Mouse (Mus musculus): ENCODE measurements around the gene Ppp1r14a.

The Ppp1r14a gene

DNA sequence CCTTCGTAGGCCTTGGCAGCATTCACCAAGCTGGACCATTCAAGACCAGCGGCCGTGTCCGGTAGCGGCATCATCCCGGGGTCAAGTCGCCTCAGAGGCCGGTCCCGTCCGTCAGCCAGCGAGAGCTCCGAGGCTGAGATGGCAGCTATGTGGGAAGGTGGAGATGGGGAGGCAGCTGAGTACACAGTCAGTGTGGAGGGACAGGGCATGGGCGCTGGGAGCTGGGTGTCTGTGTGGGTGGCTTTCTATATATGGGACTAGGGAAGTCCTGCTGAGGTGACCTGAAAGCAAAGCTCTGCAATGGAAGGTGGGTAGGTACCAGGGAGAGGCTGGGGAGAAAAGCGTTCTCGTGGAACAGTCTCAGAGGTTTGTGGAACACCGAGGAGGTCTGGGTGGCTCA lies 39.9 kb downstream of the Ppp1r14a start:
- no peak for DNase-seq (ENCODE audit: low spot score in 2 of 2)

DNA sequence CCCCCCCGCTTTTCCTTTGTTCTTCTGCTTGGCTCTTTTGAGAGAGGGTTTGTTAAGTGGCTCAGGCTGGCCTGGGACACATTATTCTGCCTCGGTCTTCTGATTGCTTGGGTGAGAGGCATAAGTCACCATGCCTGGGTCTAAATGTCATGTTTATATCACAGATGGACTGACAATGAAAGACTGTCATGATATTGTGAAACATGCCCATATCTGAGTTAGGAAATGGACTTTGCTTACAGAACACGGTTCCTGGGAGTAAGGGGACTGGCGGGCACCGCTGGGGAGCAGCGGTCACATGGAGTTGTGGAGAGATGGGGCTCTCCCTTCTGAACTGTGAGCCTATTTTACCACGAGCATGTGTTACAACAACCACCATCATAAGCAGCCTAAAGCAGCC lies 45.0 kb downstream of the Ppp1r14a start:
- no peak for DNase-seq (ENCODE audit: low spot score in 2 of 2)

DNA sequence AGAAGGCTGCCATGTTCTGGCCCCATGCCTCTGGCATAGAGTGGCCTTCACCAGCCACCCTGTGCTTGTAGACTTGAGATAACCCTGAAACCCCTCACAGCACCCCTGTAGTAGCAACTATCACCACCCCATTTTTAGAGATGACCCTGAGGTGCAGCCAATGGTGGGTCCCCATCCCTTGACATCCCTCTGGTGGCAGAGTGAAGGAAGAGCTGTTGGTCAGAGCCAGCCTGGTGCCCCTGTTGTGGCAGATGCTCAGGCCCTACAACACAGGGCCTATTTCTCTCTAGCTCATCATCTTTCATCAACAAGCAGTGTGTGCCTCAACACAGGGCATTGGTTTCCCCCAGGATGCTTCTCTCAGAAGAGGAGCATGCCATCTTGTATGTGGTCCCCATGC lies 46.2 kb downstream of the Ppp1r14a start:
- DNase-seq (ENCODE audit: low spot score in 2 of 2) = no peak

DNA sequence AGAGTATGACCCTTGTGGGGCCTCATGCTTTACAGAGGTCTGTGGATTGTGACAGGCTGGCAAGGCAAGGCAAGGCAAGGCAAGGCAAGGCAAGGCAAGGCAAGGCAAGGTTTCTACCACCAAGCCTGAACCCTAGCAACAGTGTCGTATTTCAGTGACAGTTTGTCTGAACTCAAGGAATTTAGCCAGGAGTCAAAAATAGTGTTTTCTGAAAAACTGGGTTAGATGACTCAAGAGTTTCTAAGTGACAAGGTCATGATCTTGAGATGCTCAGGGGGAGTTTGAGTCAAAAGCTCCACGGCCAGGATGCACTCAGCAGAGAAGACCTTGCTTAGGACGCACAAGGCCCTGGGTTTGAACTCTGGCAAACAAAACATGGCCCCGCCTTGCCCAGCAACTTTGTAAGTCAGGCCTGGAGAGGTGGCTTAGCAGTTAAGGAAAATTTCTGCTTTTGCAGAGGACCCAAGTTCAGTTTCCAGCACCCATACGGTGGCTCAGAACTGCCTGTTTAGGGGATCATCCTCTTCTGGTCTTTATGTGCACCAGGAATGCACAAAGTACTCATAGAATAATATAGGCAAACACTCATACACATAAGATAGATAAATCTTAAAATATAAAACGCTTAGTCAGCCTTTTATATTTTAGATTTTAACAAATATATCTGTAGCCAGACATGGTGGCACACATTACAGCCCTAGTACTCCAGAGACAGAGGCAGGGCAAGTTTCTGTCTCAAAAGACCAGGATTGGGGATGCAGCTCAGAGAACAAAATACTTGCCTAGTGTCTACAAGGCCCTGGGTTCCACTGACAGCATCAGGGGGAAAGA lies 46.9 kb downstream of the Ppp1r14a start:
- no peak for DNase-seq (ENCODE audit: low spot score in 2 of 2)

DNA sequence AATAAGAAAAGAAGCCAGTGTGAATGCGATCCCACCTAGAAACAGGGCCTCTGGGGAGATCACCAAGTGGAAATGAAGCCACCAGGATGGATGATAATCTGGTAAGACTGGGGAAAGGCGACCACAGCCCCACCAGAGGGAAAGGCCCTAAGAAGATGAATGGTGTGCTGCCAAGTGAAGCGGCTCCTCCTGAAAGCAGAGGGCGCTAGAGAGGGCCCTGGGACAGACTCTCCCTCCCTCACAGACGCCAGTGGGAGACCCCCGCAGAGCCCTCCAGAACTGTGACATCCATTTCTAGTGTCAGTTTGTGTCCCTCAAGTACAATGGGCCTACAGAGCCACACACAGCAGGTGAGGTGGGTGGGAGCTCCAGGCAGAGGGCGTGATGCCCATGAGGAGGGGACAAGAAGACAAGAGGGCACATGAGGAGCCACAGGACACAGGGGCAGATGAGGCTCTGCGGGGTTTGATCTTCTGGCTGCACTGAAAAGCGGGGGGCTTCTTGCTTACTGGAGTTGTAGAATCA lies 47.7 kb downstream of the Ppp1r14a start:
- no peak for DNase-seq (ENCODE audit: low spot score in 2 of 2)

DNA sequence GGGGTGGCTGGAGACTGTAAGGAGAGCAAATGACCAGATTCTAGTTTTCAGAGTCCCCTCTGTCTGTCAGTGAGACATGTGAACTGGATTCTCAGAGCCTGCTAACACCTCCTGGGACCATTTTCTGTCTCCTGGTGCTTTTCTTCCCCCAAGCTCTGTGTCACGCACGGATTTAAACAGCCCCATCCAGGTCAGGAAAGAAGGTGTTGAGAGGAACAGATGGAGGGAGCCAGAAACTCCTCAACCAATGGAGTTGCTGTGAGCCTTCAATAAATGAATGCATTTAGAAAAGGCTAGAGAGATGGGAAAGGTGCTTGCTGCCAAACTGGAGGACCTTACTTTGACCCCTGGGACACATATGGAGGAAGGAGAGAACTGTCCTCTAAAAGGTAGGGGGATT lies 48.7 kb downstream of the Ppp1r14a start:
- no peak for DNase-seq (ENCODE audit: low spot score in 2 of 2)

DNA sequence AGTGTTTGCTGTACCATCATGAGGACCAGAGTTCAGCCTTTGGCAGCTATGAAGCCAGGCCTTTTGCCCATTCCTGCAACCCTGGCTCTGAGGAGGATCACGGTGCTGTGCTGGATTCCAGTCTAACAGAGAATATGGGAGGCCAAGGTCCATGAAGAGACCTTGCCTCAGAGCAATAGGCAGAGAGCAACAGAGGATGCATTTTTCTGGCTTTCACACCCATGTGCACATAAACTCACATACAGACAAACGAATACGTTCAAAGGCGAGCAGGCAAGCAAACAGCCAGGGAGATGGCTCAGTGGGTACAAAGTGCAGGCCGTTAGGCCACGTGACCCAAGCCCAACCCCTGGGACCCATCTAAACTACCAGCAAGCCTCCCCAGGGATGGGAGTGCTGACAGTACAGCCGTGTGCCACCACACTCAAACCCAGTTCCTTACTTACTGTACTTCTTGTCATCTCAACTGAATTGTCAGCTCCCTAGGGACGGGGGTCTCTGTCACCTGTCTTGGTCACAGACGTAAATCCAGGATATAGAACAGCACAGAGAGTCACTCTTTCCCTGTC lies 49.3 kb downstream of the Ppp1r14a start:
- DNase-seq (ENCODE audit: low spot score in 2 of 2) = no peak

DNA sequence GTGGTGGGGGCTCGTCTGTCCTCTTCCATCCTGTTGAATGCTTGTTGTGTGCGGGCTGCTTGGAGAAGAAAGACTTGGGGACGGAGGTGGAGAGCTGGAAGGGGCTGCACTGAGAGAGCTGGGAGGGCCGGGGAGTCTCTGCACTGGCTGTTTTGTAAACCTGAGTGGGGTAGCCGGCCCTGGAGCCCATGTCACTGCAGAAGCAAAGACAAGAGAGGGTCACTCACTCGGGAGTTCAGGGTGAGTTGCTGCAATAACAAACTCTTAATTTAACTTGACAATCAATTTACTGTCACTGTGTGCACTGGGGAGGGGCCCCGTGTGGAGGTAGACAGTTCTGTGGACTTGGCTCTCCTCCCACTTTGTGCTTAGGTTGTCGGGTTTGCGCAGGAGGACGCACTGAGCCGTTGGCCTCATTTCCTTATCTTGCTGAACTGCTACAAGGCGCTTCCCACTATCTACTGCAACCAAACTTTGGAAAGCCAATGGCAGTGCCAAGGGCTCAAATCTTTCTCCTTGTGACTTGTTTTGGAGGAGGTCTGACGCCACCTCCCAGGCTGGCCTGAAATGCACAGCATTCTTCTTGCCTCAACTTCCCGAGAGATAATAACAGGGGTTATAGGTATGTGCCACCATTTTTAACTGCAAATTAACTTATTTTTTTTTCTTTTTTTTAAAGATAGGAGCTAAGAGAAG lies 50.0 kb downstream of the Ppp1r14a start:
- no peak for DNase-seq (ENCODE audit: low spot score in 2 of 2)

DNA sequence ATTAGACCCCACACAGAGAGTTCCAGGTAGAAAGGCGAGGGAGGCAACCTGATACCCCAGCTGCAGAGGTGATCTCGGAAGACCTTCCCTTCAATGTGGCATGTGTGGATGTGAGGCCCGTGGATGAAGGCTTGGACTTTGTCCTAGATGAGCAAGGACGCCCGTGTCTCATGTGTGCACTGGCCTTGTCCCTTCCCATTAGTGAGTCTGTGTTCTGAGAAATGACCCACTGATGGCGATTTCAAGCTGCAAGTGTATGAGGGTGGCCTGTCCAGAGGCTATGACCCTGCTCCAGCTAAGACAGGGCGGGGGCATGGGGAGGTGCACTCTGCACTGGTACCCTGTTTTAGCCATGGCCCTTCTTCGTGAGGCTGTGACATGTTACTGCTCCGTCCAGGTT lies 51.1 kb downstream of the Ppp1r14a start:
- no peak for DNase-seq (ENCODE audit: low spot score in 2 of 2)

DNA sequence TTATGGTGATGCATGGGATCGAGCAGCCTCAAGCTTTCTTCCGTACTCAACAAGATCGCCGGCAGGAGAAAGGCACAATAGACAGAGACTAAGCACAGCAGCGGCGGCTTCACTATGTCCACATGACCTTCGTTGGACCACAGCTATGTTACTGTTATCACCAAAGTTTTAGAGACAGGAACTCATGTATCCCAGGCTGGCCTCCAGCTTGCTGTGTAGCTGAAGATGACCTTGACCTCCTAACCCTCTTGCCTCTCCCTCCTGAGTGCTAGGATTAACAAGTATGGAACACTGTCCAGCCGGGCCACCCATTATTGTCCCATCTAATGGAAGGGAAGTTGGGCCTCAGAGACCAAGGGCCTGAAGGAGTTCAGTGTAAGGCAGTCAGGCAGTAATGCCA lies 51.7 kb downstream of the Ppp1r14a start:
- DNase-seq (ENCODE audit: low spot score in 2 of 2) = no peak

DNA sequence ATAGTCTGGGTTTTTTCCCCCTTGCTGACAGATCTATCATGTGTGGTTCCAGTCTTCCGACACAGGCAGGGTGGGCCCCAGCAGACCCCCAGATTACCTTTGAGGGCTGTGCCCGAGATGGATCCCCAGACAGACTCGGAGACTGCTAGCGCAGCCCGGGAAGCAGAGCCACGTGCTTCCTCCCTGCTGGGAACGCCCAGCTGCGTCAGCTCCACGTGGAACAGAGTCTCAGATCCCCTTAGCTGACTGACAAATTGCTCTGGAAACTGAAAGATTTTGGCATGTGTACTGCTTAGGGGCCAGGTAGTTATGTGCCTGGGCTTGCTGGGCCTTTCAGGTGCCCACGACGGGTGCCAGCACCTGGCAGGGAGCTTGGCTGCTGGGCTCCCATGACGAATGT lies 52.6 kb downstream of the Ppp1r14a start:
- DNase-seq (ENCODE audit: low spot score in 2 of 2) = no peak

DNA sequence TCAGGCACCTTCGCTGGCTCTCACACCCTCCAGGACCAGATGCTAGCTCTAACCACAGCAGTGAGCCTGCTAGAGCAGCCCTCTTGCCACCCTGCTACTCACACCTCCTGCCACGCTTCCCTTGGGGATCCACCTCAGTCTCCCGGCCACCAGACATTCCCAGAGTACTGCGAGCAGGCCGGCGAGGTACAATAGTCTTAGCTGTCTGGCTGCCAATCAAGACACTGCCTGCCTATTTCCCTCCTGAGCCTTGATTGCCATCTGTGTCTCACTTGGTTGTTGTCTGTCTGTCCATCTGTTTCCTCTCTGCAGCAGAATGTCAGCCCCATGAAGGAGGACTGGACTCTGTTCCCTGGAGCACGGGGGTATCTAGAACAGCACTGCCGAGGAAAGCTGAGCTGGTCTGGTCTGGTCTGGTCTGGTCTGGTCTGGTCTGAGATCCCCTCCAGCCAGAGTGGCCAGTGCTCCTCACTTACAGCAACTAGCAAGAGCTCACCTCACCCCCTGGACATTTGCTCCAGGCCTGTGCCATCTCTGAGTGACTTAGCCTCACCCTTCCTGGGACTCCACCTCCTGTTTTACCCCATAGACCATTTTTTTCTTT lies 53.5 kb downstream of the Ppp1r14a start:
- DNase-seq (ENCODE audit: low spot score in 2 of 2) = no peak

Measured in right cerebral cortex, postnatal 36 days (tissue).